Mouse (Mus musculus): ENCODE measurements around the gene Upf1. TPM values are rescaled to one million over a fixed set of nuclear protein-coding genes. Genes with fewer than 3 reads are reported as not detected.

Upf1 gene
- total RNA-seq, 2 experiments from 2014 or later: 46.9 to 48.1 TPM

- intact Hi-C loops (cut with DNase I): no loop called here
- DNase-seq (ENCODE audit: extremely low spot score in 1 of 2, low spot score in 2 of 2): peak in 1 of 2 experiments; percentile 59
Measured at GRCm38 (mm10) chr8:70364066-70364465, 11.0 kb upstream of the Upf1 start.

GRCm38 (mm10) chr8:70361484-70362032, 8.5 kb upstream of the Upf1 start:
- intact Hi-C loops (cut with DNase I): no loop called here
- DNase-seq (ENCODE audit: extremely low spot score in 1 of 2, low spot score in 2 of 2): no peak

- intact Hi-C loops (cut with DNase I): no loop called here
- no peak for DNase-seq (ENCODE audit: extremely low spot score in 1 of 2, low spot score in 2 of 2)
Measured at GRCm38 (mm10) chr8:70360769-70361168, 7.7 kb upstream of the Upf1 start.

- intact Hi-C loops (cut with DNase I): no loop called here
- peak in 1 of 2 experiments; percentile 65 for DNase-seq (ENCODE audit: extremely low spot score in 1 of 2, low spot score in 2 of 2)
Measured at GRCm38 (mm10) chr8:70359411-70359810, 6.3 kb upstream of the Upf1 start.

GRCm38 (mm10) chr8:70356111-70356510, 3.0 kb upstream of the Upf1 start:
- no peak for DNase-seq (ENCODE audit: extremely low spot score in 1 of 2, low spot score in 2 of 2)
- intact Hi-C loops (cut with DNase I): no loop called here

GRCm38 (mm10) chr8:70354004-70354403, 926 bp upstream of the Upf1 start:
- intact Hi-C loops (cut with DNase I): no loop called here
- DNase-seq (ENCODE audit: extremely low spot score in 1 of 2, low spot score in 2 of 2): no peak

GRCm38 (mm10) chr8:70352657-70353151, 374 bp downstream of the Upf1 start:
- intact Hi-C loops (cut with DNase I): no loop called here
- DNase-seq (ENCODE audit: extremely low spot score in 1 of 2, low spot score in 2 of 2): peak in 1 of 2 experiments; percentile 57

GRCm38 (mm10) chr8:70352000-70352384, 1.1 kb downstream of the Upf1 start:
- intact Hi-C loops (cut with DNase I): no loop called here
- no peak for DNase-seq (ENCODE audit: extremely low spot score in 1 of 2, low spot score in 2 of 2)

- intact Hi-C loops (cut with DNase I): no loop called here
- no peak for DNase-seq (ENCODE audit: extremely low spot score in 1 of 2, low spot score in 2 of 2)
Measured at GRCm38 (mm10) chr8:70351035-70351999, 1.8 kb downstream of the Upf1 start.

- no peak for DNase-seq (ENCODE audit: extremely low spot score in 1 of 2, low spot score in 2 of 2)
- intact Hi-C loops (cut with DNase I): no loop called here
Measured at GRCm38 (mm10) chr8:70347860-70348420, 5.1 kb downstream of the Upf1 start.

- no peak for DNase-seq (ENCODE audit: extremely low spot score in 1 of 2, low spot score in 2 of 2)
- intact Hi-C loops (cut with DNase I): no loop called here
Measured at GRCm38 (mm10) chr8:70347443-70347842, 5.6 kb downstream of the Upf1 start.

- DNase-seq (ENCODE audit: extremely low spot score in 1 of 2, low spot score in 2 of 2): no peak
- intact Hi-C loops (cut with DNase I): no loop called here
Measured at GRCm38 (mm10) chr8:70344279-70344678, 8.8 kb downstream of the Upf1 start.

- DNase-seq (ENCODE audit: extremely low spot score in 1 of 2, low spot score in 2 of 2): peak in 1 of 2 experiments; percentile 62
- intact Hi-C loops (cut with DNase I): loop anchor here (2.0 kb wide), 1 partner anchor 161 kb away; no protein-coding TSS in a partner anchor
Measured at GRCm38 (mm10) chr8:70343696-70344095, 9.4 kb downstream of the Upf1 start.

GRCm38 (mm10) chr8:70343076-70343475, 10.0 kb downstream of the Upf1 start:
- intact Hi-C loops (cut with DNase I): loop anchor here (2.0 kb wide), 1 partner anchor 162 kb away; no protein-coding TSS in a partner anchor
- no peak for DNase-seq (ENCODE audit: extremely low spot score in 1 of 2, low spot score in 2 of 2)

- DNase-seq (ENCODE audit: extremely low spot score in 1 of 2, low spot score in 2 of 2): no peak
- intact Hi-C loops (cut with DNase I): loop anchor here (2.0 kb wide), 1 partner anchor 163 kb away; no protein-coding TSS in a partner anchor
Measured at GRCm38 (mm10) chr8:70342007-70342406, 11.1 kb downstream of the Upf1 start.

GRCm38 (mm10) chr8:70340659-70341058, 12.4 kb downstream of the Upf1 start:
- no peak for DNase-seq (ENCODE audit: extremely low spot score in 1 of 2, low spot score in 2 of 2)
- intact Hi-C loops (cut with DNase I): no loop called here

- DNase-seq (ENCODE audit: extremely low spot score in 1 of 2, low spot score in 2 of 2): no peak
- intact Hi-C loops (cut with DNase I): no loop called here
Measured at GRCm38 (mm10) chr8:70338931-70339330, 14.1 kb downstream of the Upf1 start.

- peak in 1 of 2 experiments; percentile 35 for DNase-seq (ENCODE audit: extremely low spot score in 1 of 2, low spot score in 2 of 2)
- intact Hi-C loops (cut with DNase I): no loop called here
Measured at GRCm38 (mm10) chr8:70332878-70333202, 20.2 kb downstream of the Upf1 start.

GRCm38 (mm10) chr8:70332070-70332877, 20.8 kb downstream of the Upf1 start:
- intact Hi-C loops (cut with DNase I): no loop called here

More at GRCm38 (mm10) chr8:70332070-70332877, 20.8 kb downstream of the Upf1 start:
- DNase-seq (ENCODE audit: extremely low spot score in 1 of 2, low spot score in 2 of 2): peak; percentile 59 to 86

All from left cerebral cortex, postnatal 10 days (tissue).